Mouse (Mus musculus) skeletal muscle tissue, adult 2 months (tissue): ENCODE measurements around the gene Ptrh1.

Experiments used
- DNase-seq: peaks from one replicate; pipeline ENCODE4 v3.0.0-alpha.2; 2012; ENCODE audit warnings: low read depth, low spot score

The Ptrh1 gene

DNA sequence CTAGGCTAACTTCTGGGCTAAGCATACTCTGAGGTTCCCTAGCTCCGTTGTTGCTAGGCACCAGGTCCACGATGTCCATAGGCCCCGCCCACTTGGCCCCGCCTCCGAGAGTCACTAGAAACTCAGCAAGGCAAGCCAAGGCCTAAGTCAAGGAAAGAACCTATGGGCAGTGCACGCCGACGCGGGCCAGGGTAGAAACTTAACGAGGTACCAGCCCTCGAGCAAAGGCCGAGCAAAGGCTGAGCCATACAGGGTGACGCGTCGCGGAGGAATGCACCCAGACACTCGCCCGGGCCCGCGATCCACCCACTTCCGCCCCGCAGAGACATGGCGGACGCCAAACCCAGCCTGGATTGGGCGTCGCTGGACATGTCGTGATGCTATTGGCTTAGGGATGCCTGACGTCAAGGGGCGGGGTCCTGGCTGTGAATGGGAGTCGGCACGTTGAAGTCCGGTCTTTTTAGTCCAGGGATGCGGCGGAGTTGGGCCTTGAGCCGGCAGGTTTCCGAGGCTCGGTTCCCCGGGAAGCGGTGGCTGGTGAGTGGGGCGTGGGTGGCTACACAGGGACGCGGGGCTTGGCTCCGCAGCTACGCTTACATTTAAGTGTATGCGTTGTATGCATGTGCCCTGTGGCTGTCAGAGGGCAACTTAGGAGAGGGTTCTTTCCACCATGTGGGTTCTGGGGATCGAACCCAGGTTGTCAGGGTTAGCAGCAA lies at the start of gene Ptrh1, which contains the start of gene Ttc16:
TSS of gene Ptrh1 (plus strand) at position 428 of the 716 bp plus-strand sequence.
TSS of gene Ttc16 (minus strand) at position 275 of the 716 bp plus-strand sequence.
- peak; percentile 92 for DNase-seq

DNA sequence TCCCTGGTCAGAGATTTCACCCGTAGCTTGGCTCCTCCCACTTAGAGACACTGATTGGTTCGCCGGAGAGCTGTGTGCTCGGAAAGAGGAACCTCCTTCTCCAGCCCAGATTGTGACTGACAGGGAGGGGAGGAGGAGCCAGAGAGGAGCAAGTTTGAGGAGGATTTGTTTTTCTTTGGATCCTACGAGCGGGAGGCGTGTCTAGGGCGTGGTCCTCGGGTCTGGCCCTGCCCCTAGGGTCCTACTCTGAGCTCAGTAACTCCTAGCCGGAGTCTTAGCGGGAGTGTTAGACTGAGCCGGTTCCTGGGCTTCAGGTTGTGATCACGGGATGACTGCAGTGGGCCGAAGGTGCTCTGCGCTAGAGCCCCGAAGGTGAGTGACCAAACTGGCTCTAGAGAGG lies 48.2 kb upstream of the Ptrh1 start:
- peak; percentile 93 for DNase-seq

GRCm38 (mm10) chr2:32728463-32728862 lies 47.1 kb upstream of the Ptrh1 start:
- DNase-seq: peak; percentile 39

- DNase-seq: no peak
These were observed 46.0 kb upstream of the Ptrh1 start for GRCm38 (mm10) chr2:32729547-32729946.

DNA sequence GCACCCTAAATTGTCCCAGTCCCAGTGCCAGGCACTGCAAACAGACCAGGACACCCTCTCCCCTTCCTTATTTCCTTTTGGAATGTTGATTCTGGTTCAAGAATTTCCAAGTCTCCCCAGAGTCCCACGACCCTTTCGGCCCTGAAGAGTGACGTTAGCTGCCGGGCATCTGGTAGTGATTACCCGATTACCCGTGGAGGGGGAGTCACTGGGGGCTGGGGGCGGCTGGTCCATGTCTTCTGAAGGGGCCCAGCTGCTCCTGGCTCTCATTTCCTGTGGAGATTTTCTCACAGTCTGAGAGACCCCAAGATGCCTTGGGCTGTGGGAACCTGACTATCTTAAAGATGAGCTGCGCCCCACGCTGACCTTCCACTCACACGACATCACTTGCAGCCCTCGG lies 44.7 kb upstream of the Ptrh1 start:
- DNase-seq: no peak

DNA sequence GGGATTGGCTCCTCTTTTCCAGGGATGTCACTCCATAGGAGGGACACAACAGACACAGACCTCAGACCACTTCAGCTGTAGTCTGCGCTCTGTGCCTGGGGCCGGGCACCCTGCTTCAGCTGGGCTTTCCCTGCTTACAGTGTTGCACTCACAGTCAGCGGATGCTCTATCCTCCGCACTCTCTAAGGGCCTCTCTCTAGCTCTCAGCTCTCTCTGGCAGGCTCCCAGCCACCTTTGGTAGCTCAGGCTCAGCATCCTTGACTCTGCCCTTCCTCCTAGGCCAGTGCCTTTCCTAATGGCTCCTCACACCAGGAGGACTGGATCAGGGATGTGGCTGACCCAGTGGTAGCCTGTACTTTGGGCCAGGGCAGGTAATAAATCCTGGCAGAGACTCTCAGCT lies 43.7 kb upstream of the Ptrh1 start:
- no peak for DNase-seq

GRCm38 (mm10) chr2:32732695-32733094 lies 42.9 kb upstream of the Ptrh1 start:
- DNase-seq: no peak

DNA sequence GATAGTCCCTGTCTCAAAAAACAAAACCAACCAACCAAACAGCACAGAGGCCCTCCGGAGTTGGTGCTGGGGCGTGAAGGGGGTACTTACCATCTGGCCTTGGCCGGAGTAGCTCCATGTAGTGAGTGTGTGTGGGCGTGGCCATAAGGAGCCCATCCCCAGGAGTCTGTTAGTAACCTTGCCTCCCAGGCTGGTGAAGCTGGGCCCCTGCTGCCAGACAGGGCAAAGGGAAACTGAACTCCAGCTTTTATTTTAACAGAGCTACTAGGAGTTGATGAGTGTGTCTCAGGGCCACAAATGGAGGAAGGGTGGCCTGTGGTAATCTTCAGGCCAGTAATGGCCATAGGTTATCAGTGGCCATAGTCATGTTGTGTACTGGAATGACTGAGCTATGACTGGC lies 41.1 kb upstream of the Ptrh1 start:
- DNase-seq: no peak

GRCm38 (mm10) chr2:32734933-32735332 lies 40.7 kb upstream of the Ptrh1 start:
- peak; percentile 45 for DNase-seq

DNA sequence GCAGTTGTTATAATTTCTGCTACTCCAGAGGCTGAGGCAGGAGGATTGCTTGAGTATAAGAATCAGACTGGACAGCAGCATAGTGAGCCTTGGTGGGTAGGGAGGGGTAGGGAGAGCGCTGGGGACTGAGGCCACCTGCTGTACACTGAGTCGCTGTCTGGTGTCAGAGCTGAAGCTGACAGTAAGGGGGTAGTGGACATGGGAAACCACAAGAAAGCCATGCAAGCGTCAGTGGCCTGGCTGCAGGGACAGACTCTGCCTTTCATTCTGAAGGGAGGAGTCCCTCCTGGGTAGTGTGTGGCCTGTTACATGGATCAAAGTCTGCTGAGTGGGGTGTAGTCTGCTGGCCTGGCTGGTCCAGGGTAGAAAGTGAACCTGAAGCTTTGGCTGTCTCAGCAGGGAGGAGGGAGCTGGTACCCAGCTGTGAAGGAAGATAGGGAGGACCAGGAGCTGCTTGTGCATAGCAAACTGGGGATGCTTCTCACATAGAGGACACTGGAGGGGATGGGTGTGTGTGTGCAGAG lies 39.2 kb upstream of the Ptrh1 start:
- DNase-seq: no peak

GRCm38 (mm10) chr2:32737008-32737407 lies 38.6 kb upstream of the Ptrh1 start:
- DNase-seq: no peak

DNA sequence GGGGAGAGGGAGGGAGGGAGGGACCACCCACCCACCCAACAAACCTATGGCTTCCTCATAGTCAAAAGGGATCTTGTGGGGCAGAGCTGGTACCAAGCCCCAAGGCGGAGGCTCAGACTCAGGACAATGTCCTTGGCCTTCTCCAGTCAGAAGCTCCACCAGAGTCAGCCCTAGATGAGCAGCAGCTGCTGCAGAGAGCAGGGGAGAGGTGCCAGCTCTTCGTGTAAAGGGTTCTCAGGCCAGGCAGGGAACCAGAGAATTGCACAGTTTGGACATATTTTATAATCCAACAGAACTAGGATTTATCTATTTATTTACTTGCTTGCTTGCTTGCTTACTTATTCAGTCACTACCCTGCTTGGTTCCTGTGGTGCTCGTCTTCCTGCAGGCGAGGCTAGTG lies 36.3 kb upstream of the Ptrh1 start:
- DNase-seq: no peak

- DNase-seq: no peak
These were observed 34.7 kb upstream of the Ptrh1 start, which contains the start of gene 6330409D20Rik for GRCm38 (mm10) chr2:32740916-32741272. 6330409D20Rik (minus strand) TSS chr2:32741016.

DNA sequence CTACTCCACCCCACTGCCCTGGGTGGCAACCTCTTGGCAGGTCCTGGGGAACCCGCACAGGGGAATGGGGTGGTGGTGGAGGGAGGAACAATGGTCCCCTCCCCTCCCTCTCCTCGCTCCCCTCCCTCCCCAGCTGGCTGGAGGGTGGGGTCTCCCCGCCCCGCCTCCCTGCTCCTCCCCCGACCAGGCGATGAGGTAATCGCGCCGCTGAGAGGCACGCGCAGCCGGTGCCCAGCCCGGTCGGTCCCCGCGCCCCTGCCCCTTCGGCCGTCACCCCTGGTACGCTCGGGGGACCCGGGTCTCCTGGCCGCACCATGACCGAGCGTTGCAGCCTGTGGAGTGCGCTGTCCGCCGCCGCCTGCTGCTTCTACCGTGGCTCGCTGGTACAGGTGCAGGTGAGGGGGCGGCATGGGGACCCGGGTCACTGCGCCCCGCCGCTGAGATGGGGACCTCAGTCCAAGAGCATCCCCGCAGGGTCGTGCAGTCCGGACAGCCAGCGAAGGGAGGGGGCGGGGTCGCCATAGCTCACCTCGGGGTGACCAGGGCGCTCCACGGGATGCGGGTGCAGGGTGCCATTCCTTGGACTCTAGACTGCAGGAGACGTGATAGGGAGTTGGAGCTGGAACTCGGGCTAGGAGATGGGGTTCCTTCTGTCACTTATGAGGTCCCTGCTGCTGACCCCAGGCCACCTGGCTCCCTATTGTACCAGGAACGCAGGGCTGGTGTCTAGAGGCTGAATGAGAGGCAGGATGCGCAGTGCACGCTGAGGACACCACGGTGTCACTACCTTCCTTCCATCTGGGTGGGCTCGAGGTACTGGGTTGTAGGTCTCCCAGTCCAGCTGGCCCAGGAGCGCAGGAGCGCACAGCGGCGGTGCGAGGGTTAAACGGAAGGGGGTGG lies 34.1 kb upstream of the Ptrh1 start:
- no peak for DNase-seq

DNA sequence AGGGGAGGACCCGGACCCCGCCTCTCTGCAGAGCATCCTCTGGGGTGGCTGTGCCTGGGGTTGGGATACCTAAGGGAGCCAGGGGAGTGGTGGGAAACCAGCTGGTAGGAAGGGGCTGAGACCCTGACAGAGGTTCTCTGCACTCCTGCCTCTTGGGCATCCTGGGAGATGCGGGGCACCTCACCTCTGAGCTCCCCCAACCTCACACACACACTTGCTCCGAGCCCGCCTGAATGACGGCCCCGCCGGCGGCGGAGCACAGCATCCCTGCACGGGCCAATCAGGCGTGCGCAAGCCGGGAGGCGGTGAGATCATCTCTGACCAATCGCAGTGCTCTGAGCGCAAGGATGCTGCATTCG lies 33.4 kb upstream of the Ptrh1 start:
- DNase-seq: no peak

DNA sequence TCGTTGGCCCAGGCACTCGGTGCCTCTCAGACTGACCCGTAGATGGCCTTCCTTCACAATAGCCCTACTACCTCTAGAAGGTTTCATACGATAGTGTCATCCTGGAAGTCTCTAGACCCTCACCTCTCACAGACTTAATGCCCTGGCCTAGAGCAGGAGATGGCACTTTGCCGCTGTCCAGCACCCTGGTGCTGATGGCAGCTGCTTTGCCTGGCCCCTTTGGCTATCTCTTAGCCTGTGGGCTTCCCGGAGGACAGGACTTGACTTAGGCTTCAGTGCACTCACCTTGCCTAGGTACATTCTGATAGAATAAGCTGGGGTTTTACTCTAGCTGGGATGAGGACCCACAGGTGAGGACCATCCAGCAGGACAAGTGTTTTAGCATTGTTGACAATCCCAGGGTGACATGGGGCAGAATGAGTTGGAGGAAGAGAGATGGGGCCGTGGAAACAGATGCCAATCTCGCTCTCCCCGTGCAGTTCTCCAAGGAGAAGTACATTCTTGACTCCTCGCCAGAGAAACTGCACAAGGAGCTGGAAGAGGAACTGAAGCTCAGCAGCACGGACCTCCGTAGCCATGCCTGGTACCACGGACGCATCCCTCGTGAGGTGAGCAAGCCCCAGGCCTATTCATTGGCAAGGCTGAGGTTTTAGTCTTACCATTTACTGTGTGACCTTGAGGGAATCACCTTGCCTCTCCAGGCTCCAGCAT lies 31.2 kb upstream of the Ptrh1 start:
- DNase-seq: no peak

DNA sequence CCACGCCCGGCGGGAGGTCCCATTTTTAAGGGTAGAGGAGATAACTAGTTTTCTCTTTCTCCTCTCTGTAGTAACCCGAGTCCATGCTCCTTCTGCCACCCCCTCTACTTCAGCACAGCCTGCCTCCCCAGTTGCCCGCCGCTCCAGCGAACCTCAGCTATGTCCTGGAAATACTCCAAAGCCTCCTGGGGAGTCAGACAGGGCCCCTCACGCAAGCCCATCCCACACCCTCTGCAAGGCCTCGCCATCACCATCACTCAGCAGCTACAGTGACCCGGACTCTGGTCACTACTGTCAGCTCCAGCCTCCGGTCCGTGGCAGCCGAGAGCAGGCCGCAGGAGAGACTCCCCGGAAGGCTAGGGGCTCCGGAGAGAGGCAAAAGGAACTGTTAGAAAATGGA lies 26.5 kb upstream of the Ptrh1 start:
- no peak for DNase-seq

- DNase-seq: no peak
These were observed 25.4 kb upstream of the Ptrh1 start for GRCm38 (mm10) chr2:32750199-32750598.

GRCm38 (mm10) chr2:32750887-32751664 lies 24.5 kb upstream of the Ptrh1 start:
- no peak for DNase-seq

- DNase-seq: no peak
These were observed 23.9 kb upstream of the Ptrh1 start for GRCm38 (mm10) chr2:32751665-32752033.

DNA sequence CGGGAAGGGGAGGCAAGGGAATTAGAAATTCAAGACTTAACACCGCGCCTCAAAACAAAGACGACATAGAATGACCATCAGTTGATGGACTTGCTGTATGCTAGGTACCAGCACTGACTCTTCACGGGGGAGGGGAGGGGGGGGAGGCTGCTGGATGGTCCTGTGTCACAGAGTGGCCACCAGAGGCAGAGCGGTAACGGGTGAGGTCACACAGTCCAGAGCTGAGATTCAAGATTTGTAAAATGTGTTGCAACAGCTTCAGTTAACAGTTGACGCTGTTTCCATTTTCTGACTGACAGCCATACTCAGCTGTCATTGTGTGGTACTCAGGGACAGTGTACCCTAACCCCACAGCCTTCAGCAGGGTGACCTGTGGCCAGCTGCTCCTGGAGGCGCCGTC lies 23.4 kb upstream of the Ptrh1 start:
- DNase-seq: no peak
